Mouse (Mus musculus): ENCODE results near the gene Fcer2a. TPM values are rescaled to one million over a fixed set of nuclear protein-coding genes. Genes with fewer than 3 reads are reported as not detected.

Gene Fcer2a
- total RNA-seq, 2 experiments from 2014 or later: 1.1 to 1.4 TPM

DNA sequence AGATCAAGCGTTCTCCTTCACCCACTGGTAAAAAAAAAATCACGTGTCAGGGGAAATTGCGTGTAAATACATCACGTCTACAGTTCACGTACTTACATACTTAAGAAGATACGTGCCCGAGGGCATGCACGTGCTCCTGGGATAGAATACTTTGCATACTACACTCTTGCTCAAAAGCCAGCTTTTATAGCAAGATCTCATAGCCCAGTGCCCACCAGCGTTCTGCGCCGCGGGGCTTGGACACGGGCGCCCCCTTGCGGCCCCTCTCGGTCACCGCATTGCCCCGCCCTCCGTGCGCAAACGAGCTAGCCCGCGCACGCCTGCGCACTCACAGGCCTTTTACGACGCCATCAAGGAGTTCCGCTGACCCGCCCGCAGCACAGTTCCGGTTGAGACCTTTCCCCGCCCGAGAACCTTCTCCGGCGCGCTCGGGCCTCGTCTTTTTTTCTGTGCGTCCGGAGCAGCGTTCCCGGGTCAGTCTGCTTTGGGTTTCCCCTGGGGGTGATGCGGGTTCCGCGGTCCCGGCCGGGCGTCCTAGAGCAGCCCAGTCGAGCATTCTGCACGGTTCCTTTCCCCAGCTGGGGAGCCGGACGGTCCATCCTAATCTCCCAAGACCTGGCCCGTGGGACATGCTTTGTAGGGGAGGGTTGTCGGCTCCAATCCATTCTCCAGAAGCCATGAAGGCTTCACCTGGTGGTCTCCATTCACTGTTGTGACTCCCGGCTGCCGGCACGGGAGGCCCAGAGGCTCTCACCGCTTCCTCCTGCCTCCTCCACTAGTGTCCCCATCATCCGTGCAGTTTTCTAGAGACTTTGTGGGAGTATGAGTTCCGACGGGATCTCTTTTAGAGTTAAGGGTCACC, 17.6 kb downstream of the Fcer2a start, which contains the start of gene Trappc5:
Gene Trappc5 (plus strand): TSS at position 169 of the 862 bp plus-strand sequence.
- DNase-seq: peak; percentile 94

DNA sequence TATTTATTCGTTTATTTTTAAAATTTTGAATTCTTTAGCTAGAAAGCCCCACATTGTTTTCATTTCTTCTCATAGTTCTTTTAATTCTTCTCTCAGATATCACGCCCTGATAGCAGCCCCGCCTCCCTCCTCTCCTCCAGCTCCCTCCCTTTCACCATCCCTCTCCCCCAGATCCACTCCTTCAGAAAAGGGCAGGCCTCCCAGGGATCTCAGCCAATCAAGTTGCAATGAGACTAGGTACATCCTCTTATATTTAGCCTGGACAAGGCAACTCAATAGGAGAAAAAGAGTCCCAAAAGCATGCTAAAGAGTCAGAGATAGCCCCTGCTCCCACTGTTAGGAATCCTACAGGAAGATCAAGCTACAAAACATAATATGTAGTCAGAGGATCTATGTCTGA, 19.3 kb downstream of the Fcer2a start:
- no peak for DNase-seq

DNA sequence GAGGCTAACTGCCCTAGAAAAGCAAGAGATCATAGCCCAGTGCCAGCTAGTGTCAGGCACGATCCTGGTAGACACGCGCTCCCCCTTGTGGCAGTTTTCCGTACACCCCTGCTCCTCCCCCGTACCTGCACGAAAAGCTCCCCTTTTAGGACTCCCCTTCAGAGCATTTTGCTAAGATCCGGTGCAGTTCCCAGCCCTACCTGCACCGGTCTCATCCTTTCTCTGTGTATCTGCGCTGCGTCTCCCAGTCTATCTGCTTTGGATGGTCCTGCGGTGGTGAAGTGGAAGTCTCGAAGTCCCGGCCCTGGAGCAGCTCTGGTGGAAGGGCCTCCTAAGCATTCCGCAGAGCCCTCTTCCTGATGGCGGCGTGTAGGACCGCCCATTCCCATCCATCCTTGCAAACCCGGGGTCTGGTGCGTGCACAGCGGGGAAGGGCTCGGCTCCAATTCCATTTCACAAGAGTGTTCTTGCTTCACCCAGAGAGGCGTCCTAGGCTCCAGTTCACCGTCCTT, 21.9 kb downstream of the Fcer2a start, which contains the start of gene Fcor:
Gene Fcor (minus strand): TSS at position 383 of the 512 bp plus-strand sequence.
- peak; percentile 84 for DNase-seq

DNA sequence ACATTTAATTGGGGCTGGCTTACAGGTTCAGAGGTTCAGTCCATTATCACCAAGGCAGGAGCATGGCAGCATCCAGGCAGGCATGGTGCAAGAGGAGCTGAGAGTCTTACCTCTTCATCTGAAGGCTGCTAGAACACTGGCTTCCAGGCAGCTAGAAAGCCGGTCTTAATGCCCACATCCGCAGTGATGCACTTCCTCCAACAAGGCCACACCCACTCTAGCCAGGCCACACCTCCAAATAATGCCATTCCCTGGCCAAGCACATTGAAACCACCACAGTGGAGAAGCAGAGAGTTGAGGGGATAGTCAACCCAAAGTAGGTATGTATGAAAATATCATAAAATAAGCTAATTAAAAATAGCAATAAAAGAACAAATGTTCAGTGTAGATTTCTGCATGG, 23.6 kb downstream of the Fcer2a start:
- no peak for DNase-seq

DNA sequence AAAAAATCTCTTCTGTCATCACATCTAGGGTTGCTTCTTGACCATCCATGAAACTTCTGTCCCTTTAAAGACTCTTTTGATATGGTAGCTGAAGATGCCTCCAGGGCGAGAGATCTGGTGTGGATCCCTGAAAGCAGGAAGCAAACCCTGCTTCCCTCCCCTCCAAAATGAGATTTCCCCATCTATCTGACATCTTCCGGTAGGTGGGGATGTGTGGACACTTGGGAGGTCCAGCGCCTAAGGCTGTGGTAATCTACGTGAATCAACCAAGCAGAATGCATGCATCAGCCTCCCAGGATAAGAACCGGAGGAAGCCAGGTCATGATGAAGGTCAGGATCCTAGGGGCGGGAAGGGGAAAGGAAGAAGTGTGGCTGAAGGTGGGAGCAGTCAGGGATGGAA, 28.5 kb downstream of the Fcer2a start, which contains the start of gene Mcemp1:
Gene Mcemp1 (plus strand): TSS at position 248 of the 400 bp plus-strand sequence.
- DNase-seq: no peak

DNA sequence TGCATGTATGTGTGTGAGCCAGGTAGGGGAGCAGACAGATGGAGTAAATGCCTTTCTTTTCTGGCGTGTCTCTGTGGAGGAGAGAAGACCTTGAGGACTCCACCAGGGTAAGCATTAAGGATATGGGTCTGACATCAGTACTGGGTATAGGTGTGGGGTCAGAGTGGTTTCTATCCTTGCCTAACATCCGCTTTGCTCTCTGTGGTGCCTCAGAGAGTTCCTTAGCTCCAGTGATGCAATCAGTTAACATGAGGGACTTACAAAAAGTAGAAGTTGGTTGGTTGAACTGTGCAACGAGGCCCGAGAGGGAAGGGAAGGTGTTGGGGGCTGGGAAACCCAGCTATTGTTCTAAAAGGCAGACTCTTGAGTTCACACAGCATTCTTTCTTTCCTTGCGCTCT, 29.6 kb downstream of the Fcer2a start:
- DNase-seq: no peak

DNA sequence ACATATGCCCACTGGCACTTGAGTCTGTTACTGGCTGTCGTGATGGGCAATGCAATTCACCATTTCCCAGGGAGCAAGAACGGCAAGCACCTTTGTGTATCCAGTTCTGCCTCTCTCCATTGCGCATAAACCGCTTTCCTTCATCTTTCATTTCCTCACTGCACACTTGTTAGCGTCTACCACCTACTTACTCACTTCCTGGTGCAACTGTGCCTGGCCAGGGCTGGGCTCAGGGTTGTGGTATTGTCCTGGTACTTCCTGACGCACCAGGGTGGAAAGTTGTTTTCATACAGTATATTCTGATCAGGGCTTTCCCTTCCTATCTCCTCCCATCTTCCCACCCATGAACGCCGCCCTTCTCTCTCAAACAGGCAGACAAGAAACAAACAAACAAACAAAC, 33.1 kb downstream of the Fcer2a start:
- no peak for DNase-seq

DNA sequence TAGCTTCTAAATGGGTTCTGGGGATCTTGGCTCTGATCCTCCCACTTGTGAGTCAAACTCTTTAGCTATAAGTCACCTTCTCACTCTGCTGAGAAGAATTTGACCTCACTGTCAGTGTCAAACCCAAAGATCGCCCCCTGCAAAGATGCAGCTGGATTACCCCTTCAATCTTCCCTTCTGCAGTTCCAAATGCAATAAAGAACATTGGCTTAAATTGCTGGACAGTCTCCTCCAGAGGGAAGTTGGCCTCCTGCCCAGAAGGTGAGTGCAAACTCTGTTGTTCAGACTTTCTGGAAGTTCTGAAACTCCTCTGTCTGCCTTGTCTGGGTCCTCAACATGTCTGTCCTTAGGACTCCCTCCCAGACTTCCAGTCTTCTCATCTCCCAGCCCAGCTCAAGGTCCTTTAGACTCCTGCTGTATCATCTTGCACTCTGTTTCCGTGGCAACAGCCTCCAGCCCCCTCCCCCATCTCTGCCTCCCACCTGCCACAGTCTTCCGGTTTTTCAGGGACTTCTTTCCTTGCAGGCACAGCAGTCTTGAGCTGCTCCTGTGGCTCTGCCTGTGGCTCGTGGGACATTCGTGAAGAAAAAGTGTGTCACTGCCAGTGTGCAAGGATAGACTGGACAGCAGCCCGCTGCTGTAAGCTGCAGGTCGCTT, 37.1 kb downstream of the Fcer2a start:
- no peak for DNase-seq

DNA sequence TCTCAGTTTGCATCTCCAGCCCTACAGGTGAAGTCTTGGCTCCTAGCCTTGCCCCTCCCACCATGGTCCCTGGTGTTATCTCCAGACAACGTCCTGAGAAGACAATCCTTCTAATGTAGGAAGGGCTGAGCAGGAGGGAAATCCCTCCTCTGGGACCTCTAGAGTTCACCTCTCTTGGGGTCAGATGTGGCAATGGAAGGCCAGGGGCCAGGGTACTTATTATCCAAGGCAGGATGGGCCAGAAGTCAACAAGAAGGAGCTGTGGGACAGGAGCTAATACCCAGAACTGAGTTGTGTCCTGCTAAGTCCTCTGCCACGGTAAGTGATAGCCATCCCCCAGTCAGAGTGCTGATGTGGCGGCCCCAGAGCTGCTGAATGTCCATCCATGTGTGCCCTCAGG, 38.4 kb downstream of the Fcer2a start, which contains the start of gene Retn:
Gene Retn (plus strand): TSS at position 245 of the 400 bp plus-strand sequence.
- DNase-seq: no peak

DNA sequence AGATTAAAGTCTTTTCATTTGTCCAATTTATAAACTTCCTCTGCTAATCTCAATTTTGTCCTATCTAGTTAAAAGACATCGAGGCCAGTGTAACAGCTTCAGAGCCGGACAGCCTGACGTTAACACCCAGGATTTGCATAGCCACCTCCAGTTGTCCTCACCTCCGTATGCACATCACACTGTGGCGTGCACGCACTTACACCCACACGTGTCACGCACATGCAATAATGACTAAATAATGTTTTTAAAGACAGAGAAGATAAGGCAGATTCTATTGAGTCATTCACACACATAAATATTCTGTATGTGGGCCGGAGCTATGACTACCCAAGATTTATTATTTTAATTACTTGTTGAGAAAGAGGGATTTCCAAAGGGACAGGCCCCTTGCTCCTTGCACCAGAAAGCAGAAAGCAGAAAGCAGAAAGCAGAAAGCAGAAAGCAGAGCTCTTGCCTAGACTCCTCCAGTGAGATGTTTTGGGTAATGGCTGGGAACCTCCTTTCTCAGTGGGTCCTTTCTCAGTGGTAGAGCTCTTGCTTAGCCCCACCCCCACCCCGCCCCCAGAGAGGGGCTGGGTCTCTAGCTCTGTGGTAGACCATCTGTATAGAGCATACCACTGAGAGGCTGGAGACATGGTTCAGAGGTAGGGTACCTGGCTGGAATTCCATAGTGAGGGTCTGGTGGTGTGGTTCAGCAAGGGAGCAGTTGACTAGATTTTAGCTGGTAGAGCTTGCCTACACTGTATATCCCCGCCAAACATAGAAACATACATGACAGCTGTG, 39.1 kb downstream of the Fcer2a start:
- DNase-seq: no peak

DNA sequence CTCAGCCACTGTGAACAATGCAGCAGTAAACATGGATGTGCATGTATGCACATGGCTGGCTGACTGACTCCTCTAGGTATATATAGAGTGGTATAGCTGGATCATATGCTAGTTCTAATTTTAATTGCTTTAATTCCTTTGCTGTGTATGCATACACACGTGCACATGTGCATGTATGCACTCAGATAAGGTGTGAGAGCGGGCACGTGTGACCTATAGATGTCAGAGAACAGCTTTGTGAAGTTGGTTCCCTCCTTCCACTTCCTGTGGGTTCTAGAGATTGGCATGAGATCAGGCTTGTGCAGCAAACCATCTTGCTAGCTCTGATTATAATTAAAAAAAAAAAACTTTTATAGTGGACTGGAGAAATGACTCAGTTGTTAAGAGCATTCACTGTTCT, 41.1 kb downstream of the Fcer2a start:
- no peak for DNase-seq

DNA sequence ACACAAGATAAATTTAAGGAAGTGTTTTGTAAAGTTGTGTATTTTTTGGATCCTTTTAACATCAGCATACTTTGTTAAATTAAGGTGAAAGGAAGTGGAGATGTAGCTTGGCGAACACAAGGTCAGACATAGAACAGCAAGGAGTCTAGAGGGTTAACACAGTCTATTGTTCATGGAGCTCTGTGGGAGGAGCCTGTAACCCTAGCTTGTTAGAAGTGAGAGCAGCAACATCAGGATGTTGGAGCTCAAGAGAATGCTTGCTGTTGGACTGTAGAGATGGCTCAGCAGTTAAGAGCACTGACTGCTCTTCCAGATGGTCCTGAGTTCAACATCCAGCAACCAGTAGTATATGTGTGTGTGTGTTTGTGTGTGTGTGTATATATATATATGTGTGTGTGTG, 45.0 kb downstream of the Fcer2a start:
- no peak for DNase-seq

DNA sequence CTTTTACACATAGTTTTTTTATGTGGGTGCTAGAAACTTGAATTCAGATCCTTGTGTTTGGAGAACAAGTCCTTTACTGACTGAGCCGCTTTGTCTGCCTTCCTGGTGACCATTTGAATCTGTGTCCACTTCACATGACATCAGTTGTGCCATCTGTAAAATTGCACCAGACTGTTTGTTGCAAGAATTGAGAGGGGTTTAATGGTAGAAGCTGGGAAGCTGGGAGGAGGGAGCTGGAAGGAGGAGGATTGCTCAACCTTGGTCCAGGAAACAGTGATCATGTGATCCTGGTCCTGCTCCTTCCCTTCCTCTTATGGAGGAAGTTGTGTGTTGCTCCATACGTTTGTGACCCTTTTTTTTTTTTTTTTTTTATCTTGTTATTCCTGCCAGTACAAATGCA, 45.7 kb downstream of the Fcer2a start:
- DNase-seq: no peak

DNA sequence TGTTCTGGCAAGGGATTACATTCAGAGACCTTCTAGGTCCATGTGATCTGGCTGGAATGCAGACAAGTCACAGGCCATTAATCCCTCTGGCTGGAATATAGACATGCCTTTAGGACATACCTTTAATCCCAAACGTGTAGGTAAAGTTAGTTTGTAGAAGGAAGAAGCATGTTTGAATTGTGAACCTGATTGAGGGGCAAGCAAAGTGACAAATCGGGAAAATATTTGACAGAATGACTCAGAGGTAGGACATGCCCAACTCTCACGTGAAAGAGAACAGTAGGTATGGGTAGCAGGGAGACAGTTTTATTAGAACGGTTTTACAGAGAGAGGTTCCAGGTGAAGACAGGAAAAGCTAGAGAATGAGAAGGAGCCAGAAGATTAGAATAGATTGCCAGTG, 46.4 kb downstream of the Fcer2a start:
- no peak for DNase-seq

DNA sequence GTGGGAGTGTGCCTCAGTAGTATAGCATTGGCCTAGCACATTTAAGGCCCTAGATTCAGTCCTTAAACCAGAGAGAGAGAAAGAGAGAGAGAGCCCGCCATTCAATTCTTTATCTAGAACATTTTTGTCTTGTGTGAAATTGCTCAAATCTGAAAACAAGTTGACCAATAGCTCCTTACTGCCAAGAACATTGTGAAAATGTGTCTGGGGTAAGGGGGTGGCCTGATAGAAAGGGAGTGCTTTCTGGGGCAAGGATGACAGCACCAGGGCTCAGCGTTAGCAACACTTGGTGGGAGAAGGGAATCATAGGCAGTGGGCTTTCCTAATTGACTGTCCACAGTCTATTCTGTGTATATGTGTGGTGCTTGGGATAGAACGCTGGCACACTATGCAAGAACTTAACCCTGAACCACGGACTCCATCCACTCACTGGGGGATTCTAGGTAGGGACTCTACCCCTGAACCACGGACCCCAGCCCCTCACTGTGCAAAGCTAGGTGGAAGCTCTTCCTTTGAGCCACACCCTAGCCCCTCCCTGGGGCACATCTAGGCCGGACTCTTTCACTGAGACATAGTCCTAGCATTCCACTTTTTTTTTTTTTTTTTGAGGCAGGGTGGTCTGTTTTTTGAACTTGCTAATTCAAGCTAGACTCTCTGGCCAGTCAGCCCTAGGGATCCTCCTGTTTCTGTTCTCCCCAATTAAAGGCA, 47.0 kb downstream of the Fcer2a start:
- DNase-seq: no peak

DNA sequence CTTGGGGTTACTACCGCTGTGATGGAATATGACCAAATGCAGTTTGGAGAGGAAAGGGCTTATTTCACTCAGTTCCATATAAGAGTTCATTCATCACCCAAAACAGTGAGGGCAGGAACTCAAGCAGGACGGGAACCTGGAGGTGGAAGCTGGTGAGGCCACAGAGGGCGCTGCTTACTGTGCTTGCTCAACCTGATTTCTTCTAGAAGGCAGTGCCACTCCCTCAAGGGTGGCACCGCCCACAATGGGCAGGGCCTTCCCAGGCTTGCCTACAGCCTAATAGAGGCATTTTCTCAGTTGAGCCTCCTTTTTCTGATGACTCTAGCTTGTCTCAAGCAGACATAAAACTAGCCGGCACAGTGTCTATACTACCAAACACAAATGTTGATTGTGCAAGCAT, 48.2 kb downstream of the Fcer2a start:
- DNase-seq: no peak

Other genes with a start within 250 kb of the Fcer2a start
- gene Pex11g, start 226.5 kb downstream of the Fcer2a start, total RNA-seq (2021): 1 to 10 TPM; 3.0 to 3.6 TPM
- gene Tex45, start 223.3 kb downstream of the Fcer2a start, total RNA-seq (2021): under 1 TPM in 1 of 2 experiments, not detected in 1; 0.14 TPM
- gene Zfp358, start 201.0 kb downstream of the Fcer2a start, total RNA-seq (2021): 10 to 100 TPM; 16.0 to 18.7 TPM
- 10 to 100 TPM; 19.0 to 23.9 TPM for gene Mcoln1, start 193.7 kb downstream of the Fcer2a start, total RNA-seq (2021)
- 10 to 100 TPM; 13.6 to 15.4 TPM for gene Pnpla6, start 178.8 kb downstream of the Fcer2a start, total RNA-seq (2021)
- gene C330021F23Rik, start 126.2 kb downstream of the Fcer2a start, total RNA-seq (2021): under 1 TPM in 1 of 2 experiments, not detected in 1; 0.21 TPM
- gene Camsap3, start 106.9 kb downstream of the Fcer2a start, total RNA-seq (2021): 1 to 10 TPM in 1 of 2 experiments, under 1 TPM in 1; 0.97 to 1.5 TPM
- 10 to 100 TPM; 14.9 to 16.4 TPM for gene Xab2, start 72.9 kb downstream of the Fcer2a start, total RNA-seq (2021)
- gene Pet100, start 72.6 kb downstream of the Fcer2a start, total RNA-seq (2021): 10 to 100 TPM; 76.0 to 76.5 TPM
- gene Pcp2, start 68.6 kb downstream of the Fcer2a start, total RNA-seq (2021): not detected
- 1 to 10 TPM; 4.0 to 6.7 TPM for gene Stxbp2, start 63.2 kb downstream of the Fcer2a start, total RNA-seq (2021)
- under 1 TPM; 0.61 to 0.75 TPM for gene Retn, start 38.4 kb downstream of the Fcer2a start, total RNA-seq (2021)
- under 1 TPM in 1 of 2 experiments, not detected in 1; 0.41 TPM for gene Mcemp1, start 28.4 kb downstream of the Fcer2a start, total RNA-seq (2021)
- 1 to 10 TPM; 1.6 to 2.0 TPM for gene Fcor, start 21.8 kb downstream of the Fcer2a start, total RNA-seq (2021)
- 10 to 100 TPM; 24.2 to 24.9 TPM for gene Trappc5, start 17.9 kb downstream of the Fcer2a start, total RNA-seq (2021)
- gene Clec4g, start 26.5 kb upstream of the Fcer2a start, total RNA-seq (2021): not detected
- gene Cd209a, start 54.8 kb upstream of the Fcer2a start, total RNA-seq (2021): not detected
- not detected for gene Cd209e, start 160.1 kb upstream of the Fcer2a start, total RNA-seq (2021)
- gene Cd209d, start 184.4 kb upstream of the Fcer2a start, total RNA-seq (2021): under 1 TPM in 1 of 2 experiments, not detected in 1; 0.38 TPM
- 1 to 10 TPM in 1 of 2 experiments, under 1 TPM in 1; 0.70 to 1.2 TPM for gene Cd209b, start 232.7 kb upstream of the Fcer2a start, total RNA-seq (2021)

Data from gastrocnemius, postnatal 10 days (tissue).